Mouse (Mus musculus) NIH3T3 (cell line): ENCODE data around the gene Zdhhc7.

ENCODE experiments used
- DNase-seq: peaks from one replicate; pipeline ENCODE4 v3.0.0-alpha.2; 2012; ENCODE audit warnings: low read depth

The Zdhhc7 gene

DNA sequence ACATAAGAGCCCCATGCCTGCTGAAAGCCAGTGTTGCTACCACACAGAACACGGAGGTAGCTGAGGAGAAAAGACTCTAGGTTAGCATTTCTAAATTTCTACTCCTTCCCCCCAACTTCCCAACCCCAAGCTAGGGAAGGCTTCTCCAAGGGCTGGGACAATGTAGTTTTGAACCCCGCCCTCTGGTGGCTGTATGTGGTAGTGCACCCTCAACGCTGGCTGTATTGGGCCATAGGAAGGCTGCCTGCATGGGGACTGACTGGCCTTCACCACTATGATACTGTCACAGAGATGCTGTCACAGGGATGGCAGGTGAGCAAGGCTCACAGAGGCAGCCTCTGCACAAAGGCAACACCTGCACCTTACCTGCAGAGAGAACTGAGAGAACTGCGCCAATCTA, 29.6 kb downstream of the Zdhhc7 start:
- peak; percentile 90 for DNase-seq

GRCm38 (mm10) chr8:120067936-120068668, 33.2 kb downstream of the Zdhhc7 start:
- DNase-seq = peak; percentile 24

DNA sequence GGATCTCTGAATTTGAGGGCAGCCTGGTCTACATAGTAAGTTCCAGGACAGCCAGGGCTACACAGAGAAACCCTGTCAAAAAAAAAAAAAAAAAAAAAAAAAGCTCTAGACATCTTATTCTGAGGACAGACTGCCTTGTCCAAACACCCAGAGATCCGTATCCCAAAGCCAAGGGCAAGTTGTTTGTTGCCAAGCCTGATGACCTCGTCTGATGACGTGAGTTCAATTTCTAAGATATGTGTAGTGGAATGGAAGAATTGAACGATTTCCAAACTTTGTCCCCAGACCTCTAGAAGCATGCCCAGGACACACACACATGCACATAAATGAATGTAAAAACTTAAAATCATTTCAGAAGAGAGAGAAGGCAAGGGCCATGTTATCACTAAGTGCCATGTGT, 35.1 kb downstream of the Zdhhc7 start:
- DNase-seq = peak; percentile 68

GRCm38 (mm10) chr8:120065611-120066010, 35.7 kb downstream of the Zdhhc7 start:
- DNase-seq = peak; percentile 55

- DNase-seq = peak; percentile 56
These were observed 38.0 kb downstream of the Zdhhc7 start for GRCm38 (mm10) chr8:120063326-120063725.

DNA sequence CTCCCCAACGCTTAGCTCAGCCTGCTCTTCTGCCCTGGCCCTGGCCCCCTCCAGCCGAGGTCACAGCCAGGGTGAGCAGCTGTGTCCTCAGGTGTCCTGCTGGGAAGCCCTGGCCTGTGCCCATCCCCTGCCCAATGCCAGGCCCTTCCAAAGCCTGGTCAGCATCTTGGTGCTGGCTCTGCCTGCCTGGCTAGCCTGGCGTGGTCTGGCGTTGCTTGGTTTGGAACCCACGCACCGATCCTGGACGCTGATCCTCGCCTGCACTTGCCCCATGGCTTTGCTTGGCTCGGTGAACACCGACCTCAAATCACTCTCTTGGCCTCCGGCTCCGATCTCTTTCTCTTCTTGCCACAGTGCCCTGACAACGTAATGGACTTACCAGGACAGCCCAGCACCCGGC, 38.5 kb downstream of the Zdhhc7 start:
- no peak for DNase-seq

GRCm38 (mm10) chr8:120057078-120057477, 44.2 kb downstream of the Zdhhc7 start:
- DNase-seq = no peak

- no peak for DNase-seq
These were observed 46.4 kb downstream of the Zdhhc7 start for GRCm38 (mm10) chr8:120054833-120055232.

- no peak for DNase-seq
These were observed 49.0 kb downstream of the Zdhhc7 start for GRCm38 (mm10) chr8:120052318-120052717.

- DNase-seq = no peak
These were observed 49.4 kb downstream of the Zdhhc7 start for GRCm38 (mm10) chr8:120051908-120052307.

DNA sequence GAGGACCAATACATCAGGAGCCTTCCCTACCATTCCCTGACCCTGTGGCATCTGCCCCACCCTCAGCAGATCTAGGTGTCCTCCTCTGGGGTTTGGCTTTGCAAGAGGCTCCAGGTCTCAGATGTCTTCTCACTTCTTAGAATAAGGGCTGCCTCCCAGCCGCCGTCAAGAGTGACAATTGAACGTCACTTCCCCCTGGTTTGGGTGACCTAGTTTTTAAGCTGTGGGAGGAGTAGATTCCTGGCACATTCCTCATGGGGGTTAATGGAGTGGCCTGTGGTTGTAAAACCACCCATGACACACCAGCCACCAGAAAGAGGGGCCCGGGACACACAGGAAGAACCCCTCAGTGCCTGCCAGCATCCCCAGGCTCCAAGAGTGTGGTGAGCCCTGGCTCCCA, 50.3 kb downstream of the Zdhhc7 start:
- DNase-seq = no peak

GRCm38 (mm10) chr8:120050376-120050775, 50.9 kb downstream of the Zdhhc7 start:
- DNase-seq = no peak

DNA sequence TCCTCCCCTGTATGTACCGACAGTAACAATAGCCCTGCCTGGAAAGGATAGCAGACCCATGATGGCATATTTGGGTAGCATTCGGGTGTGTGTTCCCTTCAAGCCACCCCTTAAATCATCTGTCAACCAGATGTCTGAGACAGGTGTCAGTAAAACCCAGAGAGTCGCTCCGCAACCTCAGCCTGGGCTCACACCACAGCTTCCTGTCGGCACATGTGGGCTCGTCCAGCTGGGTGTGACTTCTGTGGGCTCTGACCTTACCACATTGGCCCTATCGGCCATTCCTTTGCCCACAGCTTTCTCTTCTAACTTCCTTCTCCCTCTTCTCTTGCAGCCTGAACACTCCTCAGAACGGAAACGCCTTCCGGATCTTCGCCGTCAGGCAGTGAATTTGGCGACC, 51.3 kb downstream of the Zdhhc7 start:
- no peak for DNase-seq

- peak; percentile 89 for DNase-seq
These were observed 54.8 kb downstream of the Zdhhc7 start for GRCm38 (mm10) chr8:120046258-120047020.

DNA sequence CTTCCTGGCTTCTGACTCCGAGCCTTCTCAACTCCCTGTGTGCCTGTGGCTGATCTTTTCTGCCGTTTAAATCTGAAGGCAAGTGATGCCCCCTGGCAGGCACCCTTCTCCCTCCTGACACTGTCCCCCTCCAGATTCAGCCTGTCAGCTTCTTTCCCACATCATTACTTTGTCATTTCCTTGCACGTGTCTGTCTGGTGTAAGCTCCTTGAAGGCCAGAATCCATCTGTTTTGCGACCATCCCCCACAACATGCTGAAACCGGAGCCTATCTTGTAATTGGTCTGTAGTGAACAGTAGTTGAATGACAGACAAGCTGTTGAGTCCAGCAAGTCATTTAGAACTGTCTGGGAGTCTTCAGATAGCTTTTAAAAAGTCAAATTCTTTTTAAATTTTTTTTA, 55.8 kb downstream of the Zdhhc7 start:
- no peak for DNase-seq

DNA sequence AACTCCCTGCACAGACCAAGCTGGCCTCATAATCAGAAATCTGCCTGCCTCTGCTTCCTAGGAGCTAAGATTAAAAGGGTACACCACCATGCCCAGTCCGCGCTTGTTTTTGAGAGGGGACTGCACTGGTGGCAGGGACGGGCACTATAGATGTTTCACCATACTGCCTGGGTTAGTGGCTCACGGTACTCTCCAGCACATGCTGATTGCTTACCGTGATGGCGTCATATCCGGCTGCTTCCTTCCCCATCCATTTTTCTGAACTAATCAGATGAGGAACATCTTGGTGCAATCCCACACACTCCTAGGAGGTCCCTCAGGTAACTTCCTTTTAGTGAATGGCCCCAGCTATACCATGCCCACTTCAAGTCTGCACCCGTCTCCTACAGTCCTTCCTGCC, 56.4 kb downstream of the Zdhhc7 start:
- no peak for DNase-seq

- peak; percentile 29 for DNase-seq
These were observed 58.6 kb downstream of the Zdhhc7 start for GRCm38 (mm10) chr8:120042542-120043312.

- no peak for DNase-seq
These were observed 60.4 kb downstream of the Zdhhc7 start for GRCm38 (mm10) chr8:120040861-120041260.

GRCm38 (mm10) chr8:120039313-120039919, 61.9 kb downstream of the Zdhhc7 start:
- no peak for DNase-seq

DNA sequence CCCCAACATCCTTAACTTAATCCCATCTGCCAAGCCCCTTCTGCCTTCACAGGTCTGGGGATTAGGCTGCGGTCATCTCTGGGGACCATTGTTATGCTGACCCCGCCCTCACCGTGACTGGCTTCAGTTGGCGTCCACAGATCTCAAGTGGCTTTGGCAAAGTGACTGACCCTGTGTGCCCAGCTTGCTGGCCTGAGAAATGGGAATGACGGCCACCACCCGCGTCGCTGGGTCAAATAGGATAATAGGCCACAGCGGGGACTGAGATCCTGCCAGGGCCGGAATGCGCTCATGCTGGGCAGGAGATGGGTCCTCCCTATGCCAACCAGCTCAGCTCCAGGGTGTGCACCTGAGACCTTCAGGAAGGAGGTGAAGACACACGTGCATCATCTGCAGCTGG, 62.5 kb downstream of the Zdhhc7 start:
- DNase-seq = no peak

DNA sequence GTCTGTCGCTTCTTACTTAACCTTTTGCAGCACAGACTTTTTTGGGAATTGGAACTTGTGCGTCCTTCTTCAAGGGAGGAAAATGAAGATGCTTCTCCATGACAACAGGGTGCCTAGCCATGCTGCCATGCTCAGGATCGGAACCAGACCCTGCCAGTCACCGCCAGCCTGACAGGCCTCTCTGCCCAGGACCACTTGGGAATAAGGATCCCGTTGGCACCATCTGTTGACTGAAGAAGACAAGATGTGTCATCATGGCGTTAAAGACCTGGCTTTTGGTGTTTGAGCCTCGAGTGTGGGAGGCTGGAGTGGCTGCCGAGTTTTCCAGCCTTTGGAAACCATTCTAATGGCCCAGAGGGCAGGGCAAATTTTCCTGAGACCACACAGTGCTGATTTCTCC, 63.7 kb downstream of the Zdhhc7 start:
- DNase-seq = no peak

DNA sequence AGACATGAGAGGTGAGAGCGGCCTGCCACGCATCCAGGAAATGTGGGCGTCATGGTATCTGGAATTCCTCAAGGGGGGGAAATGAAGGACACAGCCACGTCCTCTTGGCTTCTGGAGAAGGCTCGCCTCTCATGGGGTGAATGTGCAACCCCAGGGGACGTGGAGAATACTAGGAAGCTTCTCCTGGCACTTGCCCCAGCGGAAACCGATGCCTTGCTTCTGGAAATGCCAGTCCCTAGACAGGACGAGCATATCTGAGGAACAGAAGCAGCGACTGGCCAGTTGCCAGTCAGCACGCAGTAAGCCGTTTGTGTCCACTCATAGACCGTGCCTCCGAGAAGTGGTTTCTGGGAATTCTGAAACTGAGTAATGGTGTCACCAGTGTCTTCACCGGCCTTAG, 64.1 kb downstream of the Zdhhc7 start:
- no peak for DNase-seq
